Mouse (Mus musculus) layer of hippocampus, adult 9-10 months (tissue): ENCODE measurements around the gene Socs4.

Experiments
- DNase-seq: peaks from one replicate; pipeline ENCODE4 v3.0.0; 2022; ENCODE audit warnings: low spot score

The Socs4 gene

GRCm38 (mm10) chr14:47341811-47342291 lies 65.1 kb downstream of the Socs4 start:
- no peak for DNase-seq
